Mouse (Mus musculus) stomach, embryonic 16.5 days (tissue): ENCODE data around the gene Asz1. TPM values are rescaled to one million over a fixed set of nuclear protein-coding genes. Genes with fewer than 3 reads are reported as not detected.

Experiments used
- ATAC-seq: fragments of 200-750 bp; cut with Nextera tagmentation; 2 replicates; pipeline ENCODE4 v1.8.0; 2017; ENCODE audit warnings: moderate number of reproducible peaks, moderate TSS enrichment; ENCODE audit not compliant: insufficient read depth, low FRiP score
- H3K27ac ChIP-seq: fragments of 300-500 bp; sonication (generic); 2 replicates; pipeline ENCODE4 v1.5.1; 2014; ENCODE audit warnings: low read length
- H3K27me3 ChIP-seq: fragments of 300-500 bp; sonication (generic); 2 replicates; pipeline ENCODE4 v1.6.1; 2014; ENCODE audit warnings: low read length, control low read depth, mixed read lengths; ENCODE audit not compliant: control insufficient read depth, insufficient read depth
- H3K36me3 ChIP-seq: fragments of 300-500 bp; sonication (generic); 2 replicates; pipeline ENCODE4 v1.6.1; 2014; ENCODE audit warnings: low read length; ENCODE audit not compliant: control insufficient read depth, insufficient read depth
- H3K4me1 ChIP-seq: fragments of 300-500 bp; sonication (generic); 2 replicates; pipeline ENCODE4 v1.6.1; 2014; ENCODE audit warnings: low read length, control low read depth, mixed read lengths; ENCODE audit not compliant: control insufficient read depth, insufficient read depth
- H3K4me2 ChIP-seq: fragments of 300-500 bp; sonication (generic); 2 replicates; pipeline ENCODE4 v1.6.1; 2014; ENCODE audit warnings: low read depth, low read length, mixed read lengths
- H3K4me3 ChIP-seq: fragments of 300-500 bp; sonication (generic); replicated peaks from 2 replicates; pipeline ENCODE4 v1.5.1; 2014; ENCODE audit warnings: mild to moderate bottlenecking, low read length
- H3K9ac ChIP-seq: fragments of 300-500 bp; sonication (generic); 2 replicates; pipeline ENCODE4 v1.6.1; 2014; ENCODE audit warnings: low read length
- H3K9me3 ChIP-seq: fragments of 300-500 bp; sonication (generic); replicated peaks from 2 replicates; pipeline ENCODE4 v1.6.1; 2016; ENCODE audit warnings: low read length, control low read depth; ENCODE audit not compliant: control insufficient read depth
- WGBS: fragments of 180-500 bp; shearing (Covaris S2); extraction: QIAGEN DNeasy Blood & Tissue Kit; methylation state at CpG from one replicate; pipeline ENCODE4 v1.1.7; 2014; 5-methylcytosine and 5-hydroxymethylcytosine counted together
- polyA plus RNA-seq: library from polyadenylated mRNA; unstranded; fragments of >200 nt; fragmentation: Nextera tagmentation; extraction: Ambion mirVana; gene quantifications from 2 replicates; pipeline ENCODE4 v1.2.1, GENCODE M21; 2015

Gene Asz1
- polyA plus RNA-seq, 1 experiment from 2014 or later: not detected

GRCm38 (mm10) chr6:18076986-18077385, 31.9 kb downstream of the Asz1 start:
- Histone ChIP-seq H3K4me1 (no peaks in the 10 kb centered on the region), H3K4me3 (no peak overlapping the region), H3K9ac (no peak overlapping the region), H3K27ac (no peak overlapping the region), H3K9me3 (no peaks in the 10 kb centered on the region), H3K36me3 (no peaks in the 10 kb centered on the region), H3K27me3 (no peaks in the 10 kb centered on the region), H3K4me2 (no peak overlapping the region)
- 77% methylated on average over 7 of the region's 7 CpGs for WGBS
- no peak for ATAC-seq

GRCm38 (mm10) chr6:18076577-18076976, 32.3 kb downstream of the Asz1 start:
- no peak overlapping the region for H3K27ac ChIP-seq
- ATAC-seq: peak; percentile 58; the same call in 1 of the 2 replicates
- no peak overlapping the region for H3K4me3 ChIP-seq
- WGBS: 18% methylated on average over 5 of the region's 5 CpGs
- H3K9me3 ChIP-seq: no peaks in the 10 kb centered on the region
- H3K4me1 ChIP-seq: no peaks in the 10 kb centered on the region
- no peak overlapping the region for H3K4me2 ChIP-seq
- no peaks in the 10 kb centered on the region for H3K36me3 ChIP-seq
- no peak overlapping the region for H3K9ac ChIP-seq
- H3K27me3 ChIP-seq: no peaks in the 10 kb centered on the region

GRCm38 (mm10) chr6:18057899-18058298, 51.0 kb downstream of the Asz1 start:
- Histone ChIP-seq H3K4me1 (no peaks in the 10 kb centered on the region), H3K36me3 (no peaks in the 10 kb centered on the region), H3K9ac (no peak overlapping the region), H3K4me3 (no peak overlapping the region), H3K9me3 (no peaks in the 10 kb centered on the region), H3K27me3 (no peaks in the 10 kb centered on the region), H3K4me2 (no peak overlapping the region), H3K27ac (no peak overlapping the region)
- WGBS: 84% methylated on average over 4 of the region's 4 CpGs
- ATAC-seq: no peak

- Histone ChIP-seq H3K9ac (no peak overlapping the region), H3K9me3 (no peaks in the 10 kb centered on the region), H3K4me1 (no peaks in the 10 kb centered on the region), H3K27ac (no peak overlapping the region), H3K36me3 (no peaks in the 10 kb centered on the region), H3K27me3 (no peaks in the 10 kb centered on the region), H3K4me3 (no peak overlapping the region), H3K4me2 (no peak overlapping the region)
- no peak for ATAC-seq
- 66% methylated on average over 5 of the region's 5 CpGs for WGBS
Measured at GRCm38 (mm10) chr6:18051702-18052101, 57.2 kb downstream of the Asz1 start.

- 79% methylated on average over 4 of the region's 4 CpGs for WGBS
- Histone ChIP-seq H3K9ac (no peak overlapping the region), H3K27me3 (no peaks in the 10 kb centered on the region), H3K4me3 (no peak overlapping the region), H3K9me3 (no peaks in the 10 kb centered on the region), H3K36me3 (no peaks in the 10 kb centered on the region), H3K4me1 (no peaks in the 10 kb centered on the region), H3K27ac (no peak overlapping the region), H3K4me2 (no peak overlapping the region)
- ATAC-seq: no peak
Measured at GRCm38 (mm10) chr6:18044299-18044698, 64.6 kb downstream of the Asz1 start.

- Histone ChIP-seq H3K27me3 (no peaks in the 10 kb centered on the region), H3K9ac (no peak overlapping the region), H3K36me3 (no peaks in the 10 kb centered on the region), H3K9me3 (no peaks in the 10 kb centered on the region), H3K4me3 (no peak overlapping the region), H3K4me2 (no peak overlapping the region), H3K27ac (no peak overlapping the region), H3K4me1 (no peaks in the 10 kb centered on the region)
- ATAC-seq: no peak
- 74% methylated on average over 5 of the region's 5 CpGs for WGBS
Measured at GRCm38 (mm10) chr6:18043172-18043571, 65.7 kb downstream of the Asz1 start.

GRCm38 (mm10) chr6:18032271-18032670, 76.6 kb downstream of the Asz1 start:
- Histone ChIP-seq H3K27ac (no peak overlapping the region), H3K4me2 (peak overlapping the region; percentile 91), H3K9ac (peak overlapping the region; percentile 63), H3K4me3 (peak overlapping the region; percentile 53), H3K9me3 (no peaks in the 10 kb centered on the region), H3K4me1 (peaks cover 13% of the 10 kb centered on the region), H3K27me3 (peaks cover 33% of the 10 kb centered on the region), H3K36me3 (no peaks in the 10 kb centered on the region)
- WGBS: 28% methylated on average over 6 of the region's 6 CpGs
- no peak for ATAC-seq

- H3K27ac ChIP-seq: no peak overlapping the region
- ATAC-seq: peak; percentile 77
- H3K4me3 ChIP-seq: peak overlapping the region; percentile 53
- peaks cover 13% of the 10 kb centered on the region for H3K4me1 ChIP-seq
- H3K36me3 ChIP-seq: no peaks in the 10 kb centered on the region
- 1% methylated on average over 29 of the region's 29 CpGs for WGBS
- H3K27me3 ChIP-seq: peaks cover 33% of the 10 kb centered on the region
- H3K4me2 ChIP-seq: peak overlapping the region; percentile 91
- no peaks in the 10 kb centered on the region for H3K9me3 ChIP-seq
- peak overlapping the region; percentile 63 for H3K9ac ChIP-seq
Measured at GRCm38 (mm10) chr6:18031509-18032010, 77.3 kb downstream of the Asz1 start.

- Histone ChIP-seq H3K9me3 (no peaks in the 10 kb centered on the region), H3K27me3 (peaks cover 33% of the 10 kb centered on the region), H3K27ac (no peak overlapping the region), H3K4me2 (peak overlapping the region; percentile 91), H3K36me3 (no peaks in the 10 kb centered on the region), H3K4me3 (peak overlapping the region; percentile 55), H3K9ac (peak overlapping the region; percentile 63), H3K4me1 (peaks cover 13% of the 10 kb centered on the region)
- 16% methylated on average over 12 of the region's 12 CpGs for WGBS
- ATAC-seq: peak; percentile 22; the same call in 1 of the 2 replicates
Measured at GRCm38 (mm10) chr6:18030868-18031508, 77.9 kb downstream of the Asz1 start.
